Mouse (Mus musculus): ENCODE results near the gene Cdr1. TPM values are rescaled to one million over a fixed set of nuclear protein-coding genes. Genes with fewer than 3 reads are reported as not detected.

The Cdr1 gene
- polyA plus RNA-seq (2012; rRNA removed), result not detected in 2 replicates

DNA sequence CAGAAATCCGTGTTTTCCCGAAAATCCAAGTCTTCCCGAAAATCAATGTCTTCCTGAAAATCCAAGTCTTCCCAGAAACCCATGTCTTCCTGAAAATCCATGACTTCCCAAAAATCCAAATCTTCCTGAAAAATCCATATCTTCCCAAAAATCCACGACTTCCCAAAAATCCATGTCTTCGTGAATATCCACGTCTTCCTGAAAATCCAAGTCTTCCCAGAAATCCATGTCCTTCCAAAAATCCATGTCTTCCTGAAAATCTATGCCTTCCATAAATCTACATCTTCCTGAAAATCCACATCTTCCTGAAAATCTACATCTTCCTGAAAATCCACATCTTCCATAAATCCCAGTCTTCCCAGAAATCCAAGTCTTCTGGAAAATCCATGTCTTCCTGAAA is at the start of gene Cdr1:
Gene Cdr1, minus strand, starts transcription at position 101 of the 400 bp plus-strand sequence.

All from liver, embryonic 14 days (tissue).